Mouse (Mus musculus) monocyte, adult 59 days (primary cell): Measurements from ENCODE around the gene Krtap19-5. TPM values are rescaled to one million over a fixed set of nuclear protein-coding genes. Genes with fewer than 3 reads are reported as not detected.

ENCODE experiments used
- total RNA-seq, 2 experiments: library from RNA; stranded (reverse); gene quantifications; one replicate each; pipeline ENCODE4 v1.2.4; 2023

Krtap19-5 gene
- total RNA-seq: not detected

DNA sequence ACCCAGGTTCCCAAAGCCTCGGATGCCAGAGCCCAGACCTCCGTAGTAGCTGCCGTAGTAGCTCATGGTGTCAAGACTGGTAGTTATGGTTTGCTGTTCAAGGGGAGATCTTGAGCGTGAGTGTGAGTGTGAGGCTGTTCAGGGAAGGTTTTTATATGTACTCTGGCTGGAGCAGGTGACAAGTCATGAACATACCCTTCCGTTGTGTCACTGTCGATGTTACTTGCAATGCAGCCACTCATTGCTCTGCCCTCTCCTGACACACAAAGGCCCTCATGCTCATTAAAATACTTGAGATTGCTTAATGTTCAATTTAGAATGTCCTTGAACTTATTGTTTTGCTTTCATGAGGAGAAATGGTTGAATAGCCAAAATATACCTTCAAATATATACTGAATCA, at the start of gene Krtap19-5:
Gene Krtap19-5, minus strand, starts transcription at position 101 of the 400 bp plus-strand sequence.

GRCm38 (mm10) chr16:88932165-88932564, 35.9 kb upstream of the Krtap19-5 start, which contains the start of gene Krtap19-9b:
TSS of gene Krtap19-9b (minus strand) at chr16:88932265.

GRCm38 (mm10) chr16:88884989-88885388, 11.3 kb downstream of the Krtap19-5 start, which contains the start of gene Krtap19-4:
TSS of gene Krtap19-4 (minus strand) at chr16:88885089.

GRCm38 (mm10) chr16:88877938-88878337, 18.3 kb downstream of the Krtap19-5 start, which contains the start of gene Krtap19-3:
TSS of gene Krtap19-3 (minus strand) at chr16:88878038.

DNA sequence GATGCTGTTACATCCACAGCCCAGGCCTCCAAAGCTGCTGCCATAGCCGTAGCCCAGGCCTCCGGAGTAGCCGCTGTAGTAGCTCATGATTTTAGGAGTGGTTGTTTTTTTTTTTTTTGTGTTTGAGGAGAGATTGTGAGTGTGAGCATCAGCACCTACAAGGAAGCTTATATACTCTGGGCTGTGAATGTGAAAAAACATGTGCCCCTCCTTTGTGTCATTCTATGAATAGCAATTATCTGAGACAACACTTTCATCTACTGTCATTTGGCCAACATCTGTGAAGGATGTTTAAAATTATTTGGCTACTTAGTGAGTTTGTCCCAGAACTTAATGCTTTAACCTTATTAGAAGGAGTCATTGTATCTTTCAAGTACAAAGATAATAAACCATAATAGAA, 22.1 kb downstream of the Krtap19-5 start, which contains the start of gene Krtap19-2:
Gene Krtap19-2, minus strand, starts transcription at position 101 of the 400 bp plus-strand sequence.

DNA sequence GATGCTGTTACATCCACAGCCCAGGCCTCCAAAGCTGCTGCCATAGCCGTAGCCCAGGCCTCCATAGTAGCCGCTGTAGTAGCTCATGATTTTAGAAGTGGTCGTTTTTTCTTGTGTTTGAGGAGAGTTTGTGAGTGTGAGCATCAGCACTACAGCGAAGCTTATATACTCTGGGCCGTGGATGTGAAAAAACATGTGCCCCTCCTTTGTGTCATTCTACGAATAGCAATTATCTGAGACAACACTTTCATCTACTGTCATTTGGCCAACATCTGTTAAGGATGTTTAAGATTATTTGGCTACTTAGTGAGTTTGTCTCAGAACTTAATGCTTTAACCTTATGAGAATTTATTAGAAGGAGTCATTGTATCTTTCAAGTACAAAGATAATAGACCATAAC, 26.9 kb downstream of the Krtap19-5 start, which contains the start of gene Krtap19-1:
Gene Krtap19-1, minus strand, starts transcription at position 101 of the 400 bp plus-strand sequence.

Other genes with a start within 250 kb of the Krtap19-5 start
- not detected for gene Krtap26-1, start 248.7 kb downstream of the Krtap19-5 start, total RNA-seq
- gene Krtap27-1, start 224.8 kb downstream of the Krtap19-5 start, total RNA-seq: not detected
- not detected for gene 2310061N02Rik, start 188.5 kb downstream of the Krtap19-5 start, total RNA-seq
- not detected for gene Krtap13-1, start 167.6 kb downstream of the Krtap19-5 start, total RNA-seq
- gene Krtap13, start 144.8 kb downstream of the Krtap19-5 start, total RNA-seq: not detected
- gene 2310034C09Rik, start 137.6 kb downstream of the Krtap19-5 start, total RNA-seq: not detected
- not detected for gene 2310057N15Rik, start 122.3 kb downstream of the Krtap19-5 start, total RNA-seq
- not detected for gene Gm5965, start 118.6 kb downstream of the Krtap19-5 start, total RNA-seq
- gene Gm20741, start 84.2 kb downstream of the Krtap19-5 start, total RNA-seq: not detected
- gene Krtap15, start 76.2 kb downstream of the Krtap19-5 start, total RNA-seq: not detected
- not detected for gene Krtap14, start 70.3 kb downstream of the Krtap19-5 start, total RNA-seq
- not detected for gene Krtap19-1, start 27.0 kb downstream of the Krtap19-5 start, total RNA-seq
- gene Krtap19-2, start 22.2 kb downstream of the Krtap19-5 start, total RNA-seq: not detected
- gene Krtap19-3, start 18.4 kb downstream of the Krtap19-5 start, total RNA-seq: not detected
- not detected for gene Krtap19-4, start 11.4 kb downstream of the Krtap19-5 start, total RNA-seq
- gene Krtap19-9b, start 35.8 kb upstream of the Krtap19-5 start, total RNA-seq: not detected
- not detected for gene Krtap16-3, start 66.4 kb upstream of the Krtap19-5 start, total RNA-seq
- gene Krtap22-2, start 114.3 kb upstream of the Krtap19-5 start, total RNA-seq: not detected
- not detected for gene Gm10229, start 118.8 kb upstream of the Krtap19-5 start, total RNA-seq
- gene Krtap6-1, start 135.2 kb upstream of the Krtap19-5 start, total RNA-seq: not detected
- gene Gm10228, start 145.0 kb upstream of the Krtap19-5 start, total RNA-seq: not detected
- gene Krtap6-5, start 151.4 kb upstream of the Krtap19-5 start, total RNA-seq: not detected
- gene 1110025L11Rik, start 167.5 kb upstream of the Krtap19-5 start, total RNA-seq: not detected
- not detected for gene Krtap6-3, start 187.6 kb upstream of the Krtap19-5 start, total RNA-seq
- not detected for gene Gm6358, start 244.4 kb upstream of the Krtap19-5 start, total RNA-seq